Mouse (Mus musculus) left cerebral cortex, postnatal 25 days (tissue): ENCODE data around the gene Adrm1. TPM values are rescaled to one million over a fixed set of nuclear protein-coding genes. Genes with fewer than 3 reads are reported as not detected.
"Not testable (repeated sequence)": the region's sequence is repeated elsewhere in the genome, so short reads cannot be mapped to it uniquely, and the experiment has no call there.

ENCODE experiments used
- DNase-seq, 2 experiments: peaks; one replicate each; pipeline ENCODE4 v3.0.0; 2022; ENCODE audit warnings: low spot score in 2 of 2, mixed read lengths in 1 of 2
- intact Hi-C: fragments of 180-260 bp; cut with DNase I; formaldehyde crosslinking; loops from one replicate; pipeline ENCODE4 v1.15.1; 2025
- total RNA-seq, 2 experiments: library from RNA; stranded (reverse); gene quantifications; 2 replicates each; pipeline ENCODE4 v1.2.3; 2021

The Adrm1 gene
- 100 to 1,000 TPM in 1 of 2 experiments, 10 to 100 TPM in 1; 91.6 to 103 TPM for total RNA-seq

DNA sequence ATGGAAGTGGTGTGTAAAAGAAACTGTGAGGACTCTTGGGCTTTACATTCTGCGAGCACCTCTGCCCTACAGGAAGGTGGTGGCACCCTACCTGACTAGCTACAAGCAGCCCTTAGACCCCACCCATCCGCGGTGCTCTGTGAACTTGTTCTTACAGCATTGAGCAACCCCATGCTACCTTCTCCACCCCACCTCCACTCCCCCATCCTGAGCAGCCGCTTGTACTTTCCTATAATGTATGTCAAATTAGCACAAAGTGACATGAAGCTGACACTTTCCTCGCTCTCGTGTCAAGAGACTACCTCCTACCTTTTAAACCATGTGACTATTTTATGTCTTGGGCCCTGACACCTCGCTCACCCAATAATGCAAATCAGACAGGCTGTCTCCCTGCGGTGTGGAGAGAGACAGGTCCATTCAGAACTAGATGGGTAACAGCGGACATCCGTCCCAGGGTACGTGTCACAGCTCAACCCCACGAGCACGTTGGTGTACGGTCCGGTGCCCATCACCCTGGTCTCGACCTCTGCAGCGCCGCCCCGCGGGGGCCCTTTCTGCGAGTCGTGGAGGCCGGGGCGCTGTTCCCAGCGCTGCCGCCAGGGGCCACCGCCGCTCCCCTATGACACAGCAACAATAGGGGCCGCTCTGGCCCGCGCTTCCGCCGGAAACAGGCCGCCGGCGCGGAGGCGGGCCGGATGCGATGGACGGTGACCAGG lies at the start of gene Adrm1:
Gene Adrm1 (plus strand): TSS at position 680 of the 716 bp plus-strand sequence.
- intact Hi-C loops: loop anchor here (1.0 to 5.0 kb wide), 3 partner anchors 74 to 541 kb away; partner anchors contain the start of genes Gid8 and Rps21

DNA sequence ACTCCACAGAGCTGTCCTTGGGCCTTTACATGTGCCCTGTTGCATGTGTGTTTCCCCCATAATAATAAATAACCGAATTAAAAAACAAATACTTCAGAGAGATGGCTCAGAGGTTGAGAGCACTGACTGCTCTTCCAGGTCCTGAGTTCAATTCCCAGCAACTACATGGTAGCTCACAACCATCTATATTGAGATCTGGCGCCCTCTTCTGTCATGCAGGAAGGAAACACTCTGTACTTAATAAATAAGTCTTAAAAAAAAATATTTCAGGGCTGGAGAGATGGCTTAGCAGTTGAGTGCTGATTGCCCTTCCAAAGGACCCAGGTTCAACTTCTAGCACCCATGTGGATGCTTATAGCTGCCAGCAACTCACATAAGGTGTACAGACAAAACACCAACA lies 47.1 kb upstream of the Adrm1 start:
- DNase-seq: no peak

More for the DNA sequence above, at the start of gene Adrm1:
- DNase-seq: peak; percentile 98 to 99

DNA sequence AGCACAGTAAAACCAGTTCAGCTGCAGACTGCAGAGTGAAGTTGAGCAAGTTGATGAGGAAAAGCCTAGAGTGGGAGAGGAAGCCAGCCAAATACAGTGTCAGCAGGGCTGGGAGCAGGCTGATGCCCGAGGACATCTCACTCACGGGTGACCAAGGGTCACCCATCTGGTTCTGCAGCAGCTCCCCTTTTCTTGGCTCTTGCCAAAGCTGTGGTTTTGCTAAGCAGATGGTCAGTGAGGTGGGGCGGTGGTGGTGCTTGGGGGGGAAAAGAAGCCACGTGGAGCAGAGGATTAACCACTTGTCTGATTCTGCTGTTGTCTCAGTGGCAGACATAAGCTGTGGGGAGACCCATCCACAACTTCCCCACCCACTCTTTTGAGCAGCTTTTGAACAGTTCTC lies 45.1 kb upstream of the Adrm1 start:
- DNase-seq: peak in 1 of 2 experiments; percentile 33
- intact Hi-C loops: no loop called here

More for the DNA sequence above, 47.1 kb upstream of the Adrm1 start:
- intact Hi-C loops: no loop called here

DNA sequence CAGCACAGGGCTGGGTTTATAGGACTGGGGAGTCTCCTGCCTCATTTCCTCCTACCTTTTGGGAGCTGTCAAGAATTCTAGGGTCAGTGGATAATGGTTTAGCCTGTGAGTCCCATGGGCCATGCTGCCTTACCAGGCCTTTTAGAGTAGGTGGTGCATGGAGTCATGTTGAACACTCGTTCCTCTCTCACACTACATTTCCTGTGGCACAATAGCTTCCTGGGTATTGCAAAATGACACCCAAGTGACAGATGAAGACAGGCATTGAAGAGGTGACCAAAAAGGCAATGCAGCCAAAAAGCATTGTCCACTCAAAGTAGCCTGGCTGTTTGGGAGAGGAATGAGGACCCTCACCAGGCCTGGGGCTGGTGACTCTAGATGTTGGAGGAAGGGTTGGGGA lies 43.6 kb upstream of the Adrm1 start:
- intact Hi-C loops: no loop called here

DNA sequence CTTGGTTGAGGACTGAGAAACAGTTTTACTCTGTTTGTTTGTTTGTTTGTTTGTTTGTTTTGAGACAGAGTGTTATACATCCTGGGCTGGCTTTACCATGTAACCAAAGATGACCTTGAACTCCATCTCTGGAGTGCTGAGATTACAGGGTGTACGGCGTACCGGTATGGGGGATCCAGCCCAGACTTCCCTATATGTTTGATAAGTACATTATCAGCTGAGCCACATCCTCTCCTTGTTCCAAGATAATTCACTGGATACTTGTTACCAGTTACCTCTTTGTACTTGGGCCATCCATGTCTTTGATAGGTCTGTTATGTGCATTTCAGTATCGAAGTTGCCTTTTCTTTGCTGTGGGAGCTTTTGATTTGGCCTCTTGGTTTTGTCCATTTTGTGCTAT lies 38.1 kb upstream of the Adrm1 start:
- intact Hi-C loops: no loop called here
- DNase-seq: no peak

More for the DNA sequence above, 43.6 kb upstream of the Adrm1 start:
- no peak for DNase-seq

DNA sequence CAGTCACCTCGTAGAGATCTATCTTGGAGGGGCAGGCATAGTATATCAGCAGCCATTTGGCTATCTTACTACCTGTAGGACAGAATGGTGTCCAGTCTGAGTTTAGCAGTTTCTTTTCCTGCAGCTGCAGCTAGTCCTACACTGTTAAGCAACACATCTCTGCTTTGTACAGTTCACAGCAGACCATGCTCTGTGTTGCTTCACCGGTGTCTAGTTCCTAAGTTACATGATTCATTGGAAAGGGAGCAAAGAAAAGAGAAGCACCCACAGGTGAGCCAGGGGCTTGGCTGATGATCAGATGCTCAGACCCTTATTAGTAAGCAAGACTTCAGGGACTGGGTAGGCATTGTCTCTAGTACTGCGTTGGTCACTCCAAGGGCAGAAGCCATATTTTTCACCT lies 37.4 kb upstream of the Adrm1 start:
- intact Hi-C loops: no loop called here
- DNase-seq: no peak

DNA sequence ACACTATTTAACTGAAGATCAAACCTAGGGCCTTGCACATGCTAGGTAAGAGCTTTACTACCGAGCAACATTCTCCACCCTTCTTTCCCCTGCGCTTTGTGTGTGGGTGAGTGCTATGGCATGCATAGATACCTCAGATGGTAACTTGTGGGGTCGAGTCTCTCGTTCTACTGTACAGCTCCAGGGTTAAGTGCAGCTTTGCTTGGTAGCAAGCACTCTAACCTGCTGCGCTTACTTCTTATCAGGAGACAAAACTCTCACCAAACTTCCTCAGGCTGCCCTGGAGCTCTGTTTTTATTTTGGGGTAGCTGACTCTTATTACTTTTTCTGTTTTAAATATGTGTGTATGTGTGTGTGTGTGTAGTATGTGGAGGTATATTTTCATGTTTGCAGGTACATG lies 35.9 kb upstream of the Adrm1 start:
- intact Hi-C loops: no loop called here

DNA sequence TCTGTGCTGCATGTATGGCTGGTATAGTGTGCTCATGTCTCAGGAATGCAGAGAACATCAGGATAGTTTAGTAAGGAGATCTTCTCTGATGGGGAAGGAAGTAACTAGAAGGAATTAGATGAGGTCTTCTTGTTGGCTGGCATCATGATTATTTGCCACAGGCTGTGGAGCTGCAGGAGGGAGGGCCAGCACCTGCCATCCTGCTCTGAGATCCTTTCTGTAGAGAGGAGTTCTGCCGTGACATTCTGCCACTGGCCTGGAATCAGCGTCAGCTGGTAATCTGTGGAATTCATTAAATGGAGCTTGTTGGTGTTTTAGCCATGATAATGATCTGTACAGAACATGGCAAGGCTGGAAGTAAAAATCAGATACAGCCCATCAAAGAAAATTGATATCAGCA lies 25.2 kb upstream of the Adrm1 start:
- intact Hi-C loops: no loop called here
- no peak for DNase-seq

More for the DNA sequence above, 35.9 kb upstream of the Adrm1 start:
- DNase-seq: no peak

DNA sequence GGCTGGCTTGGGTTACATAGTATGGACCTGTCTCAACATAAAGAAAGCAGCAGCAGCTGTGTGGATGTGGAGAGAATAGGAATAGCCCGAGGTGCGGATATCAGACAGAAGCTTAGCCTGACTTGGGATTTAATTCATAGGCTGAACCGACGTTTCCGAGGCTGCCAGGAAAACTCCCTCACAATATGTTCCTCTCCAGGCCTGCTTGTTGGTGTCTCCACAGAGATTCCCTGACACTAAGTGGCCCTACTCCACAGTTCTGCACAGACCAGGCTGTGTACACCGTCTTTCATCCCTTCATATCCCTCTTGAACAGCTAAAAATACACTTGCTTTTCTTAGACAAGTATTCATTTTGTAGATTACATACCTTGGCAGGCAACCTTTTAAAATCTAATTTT lies 23.9 kb upstream of the Adrm1 start:
- intact Hi-C loops: no loop called here

DNA sequence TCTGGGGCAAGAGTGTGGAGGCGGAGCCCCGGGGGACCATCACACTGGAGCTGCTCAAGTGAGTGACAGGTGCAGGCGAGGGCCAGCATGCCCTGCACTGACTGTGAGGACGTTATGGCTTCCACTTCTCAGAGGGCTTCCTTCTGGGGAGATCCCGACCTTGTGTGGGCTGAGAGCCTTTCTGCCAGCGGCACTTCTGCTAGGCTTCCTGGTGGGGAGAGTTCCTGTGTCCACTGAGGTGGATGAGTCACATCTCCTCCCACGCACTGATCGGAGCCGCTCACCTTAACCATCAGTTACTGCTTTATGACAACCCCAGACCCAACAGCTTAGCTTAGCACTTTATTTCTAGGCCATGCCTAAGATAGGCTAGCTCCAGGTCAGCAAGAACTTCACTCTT lies 22.7 kb upstream of the Adrm1 start:
- intact Hi-C loops: no loop called here
- no peak for DNase-seq

More for the DNA sequence above, 23.9 kb upstream of the Adrm1 start:
- DNase-seq: peak; percentile 20 to 69

DNA sequence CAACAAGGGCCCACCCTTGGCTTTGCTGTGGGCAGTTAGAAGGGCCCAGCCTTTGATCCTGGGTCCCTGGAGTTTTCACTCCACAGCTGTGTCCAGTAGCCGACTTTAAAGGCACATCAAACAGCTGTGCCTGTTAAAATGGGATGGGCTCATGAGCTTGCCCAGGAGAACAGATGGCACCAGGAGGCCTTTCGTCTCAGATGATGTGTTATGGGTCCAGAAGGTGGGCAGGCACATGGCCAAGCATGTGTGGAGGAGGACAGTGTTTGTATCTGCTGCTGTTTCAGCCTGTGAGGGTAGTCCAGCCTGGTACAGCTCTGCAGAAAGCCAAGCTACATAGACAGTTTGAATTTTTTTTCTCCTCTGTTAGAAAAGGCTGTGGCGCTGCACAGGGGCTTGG lies 16.5 kb upstream of the Adrm1 start:
- peak; percentile 49 to 76 for DNase-seq
- intact Hi-C loops: no loop called here

DNA sequence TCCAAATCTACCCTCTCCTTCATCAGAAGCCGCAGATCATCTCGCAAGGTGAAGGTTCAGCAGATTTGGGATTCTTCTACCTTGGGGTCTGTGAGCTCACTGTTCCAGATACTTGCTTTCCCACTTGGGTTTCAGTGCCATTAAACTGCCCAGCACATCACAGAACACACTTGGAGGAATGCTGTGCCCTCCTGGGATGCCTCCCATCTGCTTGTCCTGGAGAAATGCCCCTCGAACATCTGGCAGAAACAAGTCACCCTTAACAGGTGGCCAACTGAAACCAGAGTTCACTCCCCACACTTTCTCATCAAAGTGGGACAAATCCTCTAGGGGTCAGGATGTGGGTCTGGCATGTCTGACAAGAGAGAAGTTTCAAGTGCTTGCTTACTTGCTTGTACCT lies 12.7 kb upstream of the Adrm1 start:
- intact Hi-C loops: no loop called here
- no peak for DNase-seq

DNA sequence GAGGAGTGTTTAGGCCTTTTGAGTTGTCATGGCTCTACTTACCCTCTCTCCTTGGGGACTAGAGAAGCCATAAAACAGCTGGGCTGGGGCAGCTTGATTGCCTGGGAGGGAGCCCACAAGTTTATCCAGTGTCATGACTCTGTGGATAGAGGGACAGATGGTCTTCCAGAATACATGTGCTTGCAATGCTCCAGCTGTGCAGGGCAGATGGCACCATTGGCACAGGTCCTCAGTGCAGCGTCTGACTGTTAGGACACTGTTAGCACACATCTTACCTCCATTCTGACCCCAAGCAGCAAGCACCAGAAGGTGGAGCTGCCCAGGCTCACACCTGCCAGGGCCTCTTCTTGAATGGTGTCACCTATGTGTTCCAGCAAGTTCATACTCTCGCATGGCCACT lies 5.4 kb upstream of the Adrm1 start:
- intact Hi-C loops: no loop called here

DNA sequence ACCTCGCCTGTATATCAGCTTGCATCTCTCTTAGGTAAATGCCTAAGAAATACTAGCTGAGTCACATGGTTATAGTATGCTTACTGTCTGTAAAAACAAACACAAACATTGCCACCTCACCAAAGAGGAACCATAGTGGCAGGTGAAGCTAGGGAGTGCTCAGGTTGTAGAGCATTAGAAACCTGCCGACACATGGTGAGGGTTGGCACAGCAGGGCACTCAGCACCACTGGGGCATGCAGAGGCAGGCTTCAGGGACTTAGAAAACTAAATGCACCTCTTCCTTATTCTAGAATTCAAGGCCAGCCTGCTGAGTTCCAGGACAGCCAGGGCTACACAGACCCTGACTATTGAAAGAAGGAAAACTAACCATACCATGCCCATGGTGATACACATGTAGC lies 4.4 kb upstream of the Adrm1 start:
- DNase-seq: no peak
- intact Hi-C loops: no loop called here

More for the DNA sequence above, 5.4 kb upstream of the Adrm1 start:
- no peak for DNase-seq

DNA sequence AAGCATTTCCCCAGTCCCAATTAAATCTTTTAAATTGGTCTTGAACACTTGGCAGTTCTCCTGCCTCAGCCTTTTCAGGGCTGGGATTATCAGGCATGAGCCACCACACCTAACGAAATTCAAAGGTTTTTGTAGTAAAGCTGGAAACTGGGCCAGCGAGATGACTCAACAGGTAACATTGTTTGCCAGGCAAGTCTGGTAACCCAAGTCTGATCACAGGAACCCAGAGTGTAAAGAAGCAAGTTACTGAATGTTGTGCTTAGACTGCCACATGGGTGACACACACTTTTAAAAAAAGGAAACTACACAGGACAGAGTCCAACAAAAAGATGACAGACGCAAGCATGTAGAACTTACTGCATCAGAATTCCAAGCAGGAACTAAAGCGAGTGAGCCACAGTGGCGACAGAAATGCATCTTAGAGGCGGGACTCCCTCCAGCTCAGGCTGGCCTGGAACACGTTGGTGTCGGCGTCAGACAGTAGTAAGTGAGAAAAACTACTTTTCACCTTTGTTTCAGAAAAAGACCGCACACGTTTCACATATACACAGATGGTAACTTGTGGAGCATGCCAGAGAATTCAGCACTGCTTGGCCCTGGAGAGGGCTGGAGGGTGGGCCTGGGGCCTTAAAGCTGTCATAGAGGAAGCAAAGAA lies 1.0 kb upstream of the Adrm1 start:
- intact Hi-C loops: loop anchor here (5.0 kb wide), 2 partner anchors 73 to 542 kb away; partner anchors contain the start of gene Gid8

DNA sequence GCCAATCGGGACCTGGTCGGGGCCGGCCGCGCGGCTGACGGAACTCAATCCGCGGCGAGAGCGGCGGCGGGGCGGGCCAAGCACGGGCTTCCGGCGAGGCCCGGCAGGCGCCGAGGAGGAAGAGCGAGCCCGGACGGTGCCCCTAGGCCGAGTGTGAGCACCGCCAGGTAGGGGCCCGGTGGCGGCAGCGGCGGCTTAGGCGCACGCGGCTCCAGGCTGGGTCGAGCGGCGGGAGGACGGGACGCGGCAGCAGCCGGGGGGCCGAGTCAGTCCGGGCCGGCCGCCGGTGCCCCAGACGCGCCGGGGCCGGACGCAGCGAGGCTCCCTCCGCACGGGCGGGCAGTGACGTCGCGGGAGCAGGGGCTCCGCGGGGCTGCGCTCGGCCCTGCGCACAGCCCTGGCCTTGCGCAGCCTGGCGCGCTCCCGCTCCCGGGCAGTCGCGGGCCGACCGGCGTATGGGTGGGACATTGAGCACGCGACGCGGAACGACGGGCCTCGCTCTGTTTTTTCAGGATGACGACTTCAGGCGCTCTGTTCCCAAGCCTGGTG lies 311 bp downstream of the Adrm1 start:
- intact Hi-C loops: loop anchor here (1.0 to 5.0 kb wide), 3 partner anchors 74 to 541 kb away; partner anchors contain the start of genes Gid8 and Rps21
- no peak for DNase-seq

More for the DNA sequence above, 1.0 kb upstream of the Adrm1 start:
- DNase-seq: peak in 1 of 2 experiments; percentile 61

DNA sequence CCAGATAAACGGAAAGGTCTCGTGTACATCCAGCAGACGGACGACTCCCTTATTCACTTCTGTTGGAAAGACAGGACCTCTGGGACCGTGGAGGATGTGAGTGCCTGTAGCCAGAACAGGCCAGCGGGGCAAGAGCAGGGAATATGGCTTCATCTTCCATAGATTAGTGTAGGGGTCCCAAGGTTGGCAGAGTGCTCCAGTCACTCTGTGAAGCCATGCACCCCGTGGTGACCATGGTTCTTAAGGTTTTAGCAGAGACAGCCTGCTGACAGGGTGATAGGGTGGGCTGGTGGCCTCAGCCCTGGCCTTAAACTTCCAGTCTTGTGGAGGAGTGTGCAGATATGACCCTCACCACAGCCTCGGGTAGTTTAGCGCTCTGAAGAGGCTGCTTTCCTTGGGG lies 867 bp downstream of the Adrm1 start:
- intact Hi-C loops: loop anchor here (5.0 kb wide), 2 partner anchors 75 to 540 kb away; partner anchors contain the start of gene Gid8
- no peak for DNase-seq

DNA sequence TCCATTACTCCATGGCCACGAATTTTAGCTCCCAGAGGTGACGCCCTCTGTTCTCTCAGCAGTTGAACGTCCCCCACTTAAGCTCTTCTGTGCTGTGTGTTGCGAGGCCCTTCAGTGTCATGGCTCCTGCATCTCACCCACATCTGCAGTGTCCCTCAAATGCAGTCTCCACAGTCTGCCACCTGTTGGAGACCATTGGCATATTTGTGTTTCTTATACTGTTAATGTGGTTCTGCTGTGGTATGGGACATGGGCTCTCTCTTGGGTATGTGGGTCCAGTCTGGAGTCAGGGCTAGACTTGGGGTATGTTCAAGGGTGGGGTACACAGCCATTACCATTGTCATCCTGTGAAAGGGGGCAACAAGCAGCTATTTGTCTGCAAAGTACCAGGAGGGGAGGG lies 1.9 kb downstream of the Adrm1 start:
- intact Hi-C loops: loop anchor here (5.0 kb wide), 2 partner anchors 76 to 539 kb away; partner anchors contain the start of gene Gid8
- no peak for DNase-seq

DNA sequence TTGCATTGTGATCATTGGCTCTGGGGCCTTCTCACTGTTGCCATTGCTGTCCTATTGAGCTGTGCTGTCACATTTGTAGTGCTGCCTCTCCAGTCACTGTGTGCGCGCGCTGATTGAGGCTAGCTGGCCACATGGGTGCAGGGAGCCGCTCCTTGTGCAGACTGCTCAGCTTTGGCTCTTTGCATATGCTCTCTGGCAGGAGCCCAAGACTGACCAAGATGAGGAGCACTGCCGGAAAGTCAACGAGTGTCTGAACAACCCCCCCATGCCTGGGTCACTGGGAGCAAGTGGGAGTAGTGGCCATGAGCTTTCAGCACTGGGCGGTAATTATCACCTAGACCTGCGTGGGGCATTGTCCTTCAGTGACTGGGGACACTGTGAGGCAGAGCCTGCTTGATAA lies 2.4 kb downstream of the Adrm1 start:
- not testable (repeated sequence) for DNase-seq
- intact Hi-C loops: loop anchor here (5.0 kb wide), 2 partner anchors 76 to 539 kb away; partner anchors contain the start of gene Gid8

DNA sequence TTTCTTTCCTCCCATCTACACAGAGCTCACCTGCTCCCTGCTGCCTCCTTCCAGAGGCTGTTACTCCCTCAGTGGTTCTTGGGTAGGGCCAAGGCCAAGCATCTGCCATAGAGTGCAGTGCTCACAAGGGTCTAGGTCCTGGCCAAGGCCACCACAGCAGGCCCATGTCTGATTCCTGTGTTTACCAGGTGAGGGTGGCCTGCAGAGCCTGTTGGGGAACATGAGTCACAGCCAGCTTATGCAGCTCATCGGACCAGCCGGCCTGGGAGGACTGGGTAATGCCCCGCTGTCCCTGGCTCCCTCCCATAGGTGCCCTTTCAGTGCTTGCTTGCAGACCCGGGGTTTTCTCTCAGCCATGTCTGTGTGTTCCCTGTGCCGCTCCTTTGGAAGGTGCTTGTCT lies 2.8 kb downstream of the Adrm1 start:
- intact Hi-C loops: loop anchor here (5.0 kb wide), 2 partner anchors 77 to 538 kb away; partner anchors contain the start of gene Gid8
- no peak for DNase-seq
